12 mouse cellular contexts compared by ENCODE assay signal in genomic region chr1:39455350-39456023, GRCm38 (mm10). TPM values are rescaled to one million over a fixed set of nuclear protein-coding genes. Genes with fewer than 3 reads are reported as not detected.
A peak's percentile ranks its signal among the peaks of the same experiment; 100 is the strongest.
DNase-seq lines count a peak whose midpoint lies in the region; ATAC-seq and TF ChIP-seq lines count a peak whose summit lies in the region.
"Had no signal": no experiment of that assay in that cellular context is flagged by ENCODE, and none has a peak within 500 bp of the region (broad histone marks: within the 10 kb centered on the region; RNA-seq: fewer than 3 reads in every experiment).

No protein-coding gene starts in this region.

- no peaks in the 10 kb centered on the region for H3K27me3 ChIP-seq in kidney, postnatal 0 days (ENCODE audit: insufficient read depth, low read length)
- H3K27me3 ChIP-seq in embryonic facial prominence, embryonic 14.5 days (replicated peaks; ENCODE audit: control insufficient read depth, insufficient read depth, low read length), result no peaks in the 10 kb centered on the region
- H3K27me3 ChIP-seq: hindbrain, embryonic 15.5 days had no signal

- DNase-seq in cerebellum, adult 9-10 months, result peak; percentile 36
- DNase-seq in cerebellum, adult 11-12 months, result no peak
- peak; percentile 77 for DNase-seq in kidney, postnatal 0 days (ENCODE audit: low spot score)
- no peak for DNase-seq in kidney, postnatal 25 days
- peak; percentile 55 for DNase-seq in embryonic facial prominence, embryonic 14.5 days (ENCODE audit: low spot score)
- DNase-seq in layer of hippocampus, adult 8-10 months (ENCODE audit: low spot score in 2 of 2), result no peak
- no peak for DNase-seq in frontal cortex, postnatal 25 days (ENCODE audit: low spot score in 2 of 2)
- DNase-seq: layer of hippocampus, adult 9-11 months; spleen, adult 18-20 months had no signal

- peak overlapping the region; percentile 18; the same call in 1 of the 2 replicates for H3K4me2 ChIP-seq in kidney, postnatal 0 days (ENCODE audit: low read length)
- H3K4me2 ChIP-seq in embryonic facial prominence, embryonic 14.5 days (ENCODE audit: low read depth, low read length), result 0 out of 2 replicates have a peak overlapping the region, but pooled peaks have one; percentile 4
- H3K4me2 ChIP-seq: hindbrain, embryonic 15.5 days had no signal

- H3K9me3 ChIP-seq in kidney, postnatal 0 days (replicated peaks; ENCODE audit: low read length), result no peaks in the 10 kb centered on the region
- no peaks in the 10 kb centered on the region for H3K9me3 ChIP-seq in embryonic facial prominence, embryonic 14.5 days (ENCODE audit: control insufficient read depth, low read length)
- H3K9me3 ChIP-seq: G1E; hindbrain, embryonic 15.5 days had no signal

- H3K36me3 ChIP-seq in kidney, postnatal 0 days (ENCODE audit: insufficient read depth, low read length), result no peaks in the 10 kb centered on the region
- H3K36me3 ChIP-seq in embryonic facial prominence, embryonic 14.5 days (ENCODE audit: control insufficient read depth, insufficient read depth, low read length), result no peaks in the 10 kb centered on the region
- H3K36me3 ChIP-seq: hindbrain, embryonic 15.5 days had no signal

- no peak overlapping the region for H3K27ac ChIP-seq in kidney, postnatal 0 days
- H3K27ac ChIP-seq in embryonic facial prominence, embryonic 14.5 days (replicated peaks; ENCODE audit: low read depth, low read length), result no peak overlapping the region

- peaks cover 12% of the 10 kb centered on the region for H3K4me1 ChIP-seq in kidney, postnatal 0 days (replicated peaks; ENCODE audit: insufficient read depth, low read length)
- H3K4me1 ChIP-seq in embryonic facial prominence, embryonic 14.5 days (ENCODE audit: control insufficient read depth, insufficient read depth, low read length), result 0 out of 2 replicates have a peak, but pooled peaks cover 3% of the 10 kb centered on the region

- H3K4me3 ChIP-seq in kidney, postnatal 0 days (replicated peaks; ENCODE audit: low read depth, low read length), result no peak overlapping the region
- H3K4me3 ChIP-seq in embryonic facial prominence, embryonic 14.5 days (ENCODE audit: low read depth, low read length), result no peak overlapping the region
- H3K4me3 ChIP-seq: hindbrain, embryonic 15.5 days had no signal

- H3K9ac ChIP-seq in kidney, postnatal 0 days (ENCODE audit: low read depth, low read length), result 0 out of 2 replicates have a peak overlapping the region, but pooled peaks have one; percentile 27
- no peak overlapping the region; the same call in 1 of the 2 replicates for H3K9ac ChIP-seq in embryonic facial prominence, embryonic 14.5 days (ENCODE audit: low read depth, low read length)
- H3K9ac ChIP-seq: hindbrain, embryonic 15.5 days had no signal

- WGBS in kidney, postnatal 0 days, result 57% methylated on average over 23 of the region's 23 CpGs
- WGBS in embryonic facial prominence, embryonic 14.5 days, result 70% methylated on average over 23 of the region's 23 CpGs

- ATAC-seq in kidney, postnatal 0 days (replicated peaks; ENCODE audit: low FRiP score, low read depth), result no peak
- ATAC-seq in embryonic facial prominence, embryonic 14.5 days (ENCODE audit: low read depth), result peak; percentile 17; the same call in 1 of the 2 replicates
- ATAC-seq in megakaryocyte, adult 5-6 weeks (ENCODE audit: poor library complexity, severe bottlenecking), result peak; percentile 67

- no peak for TF ChIP-seq CTCF in kidney, postnatal 0 days (IDR thresholded peaks at IDR 0.05; ENCODE audit: low read depth)

RNA-seq across cellular contexts. Expression of gene Tbc1d8, which starts 23.1 kb away (rescaled TPM):
- 7.3 and 7.6 TPM in 2 replicates for polyA plus RNA-seq in kidney, postnatal 0 days (2015; fragmentation: Nextera tagmentation; extraction: Ambion mirVana)
- 11.5 and 13.1 TPM in 2 replicates for polyA plus RNA-seq in embryonic facial prominence, embryonic 14.5 days (2014; fragmentation: Nextera tagmentation; extraction: Ambion mirVana)
- 60.6 and 61.8 TPM in 2 replicates for total RNA-seq in megakaryocyte, adult 5-6 weeks (2015)
- total RNA-seq in megakaryocyte, adult 5-6 weeks (2017), result 35.5 and 46.5 TPM in 2 replicates
- total RNA-seq in layer of hippocampus, adult 8-10 months (2022), result 10 to 100 TPM; 13.4 to 15.4 (median 15.0) TPM

Comparison
In these comparisons a context has a peak if more than half of its experiments do, and no peak if none do; other contexts are left out.
1. DNase-seq: peak in cerebellum, adult 9-10 months (single experiment), kidney, postnatal 0 days (single experiment) and embryonic facial prominence, embryonic 14.5 days (single experiment); none in cerebellum, adult 11-12 months (single experiment), kidney, postnatal 25 days (0 of 2), layer of hippocampus, adult 8-10 months (0 of 2) and frontal cortex, postnatal 25 days (0 of 2).